Mouse (Mus musculus) ZHBTc4 (cell line): ENCODE data around the gene Tmem136.

Experiments
- DNase-seq: peaks from one replicate; pipeline ENCODE4 v3.0.0-alpha.2; 2011; ENCODE audit warnings: low read depth, low spot score

The Tmem136 gene

GRCm38 (mm10) chr9:43078711-43079110 lies 37.7 kb downstream of the Tmem136 start:
- DNase-seq, result no peak

GRCm38 (mm10) chr9:43076163-43076562 lies 40.2 kb downstream of the Tmem136 start:
- no peak for DNase-seq

- no peak for DNase-seq
These were observed 41.8 kb downstream of the Tmem136 start for GRCm38 (mm10) chr9:43074611-43075010.

GRCm38 (mm10) chr9:43071741-43072140 lies 44.6 kb downstream of the Tmem136 start:
- DNase-seq, result no peak

- DNase-seq, result peak; percentile 31
These were observed 45.2 kb downstream of the Tmem136 start for GRCm38 (mm10) chr9:43071176-43071575.

GRCm38 (mm10) chr9:43070566-43070965 lies 45.8 kb downstream of the Tmem136 start:
- DNase-seq, result no peak

- DNase-seq, result no peak
These were observed 46.2 kb downstream of the Tmem136 start for GRCm38 (mm10) chr9:43070153-43070552.

- no peak for DNase-seq
These were observed 48.5 kb downstream of the Tmem136 start for GRCm38 (mm10) chr9:43067896-43068295.

- DNase-seq, result no peak
These were observed 51.1 kb downstream of the Tmem136 start for GRCm38 (mm10) chr9:43065231-43065630.

- DNase-seq, result no peak
These were observed 54.8 kb downstream of the Tmem136 start for GRCm38 (mm10) chr9:43061545-43061944.
